Mouse (Mus musculus): Measurements from ENCODE around the gene Olfr330.
"Not testable (repeated sequence)": the region's sequence is repeated elsewhere in the genome, so short reads cannot be mapped to it uniquely, and the experiment has no call there.

DNA sequence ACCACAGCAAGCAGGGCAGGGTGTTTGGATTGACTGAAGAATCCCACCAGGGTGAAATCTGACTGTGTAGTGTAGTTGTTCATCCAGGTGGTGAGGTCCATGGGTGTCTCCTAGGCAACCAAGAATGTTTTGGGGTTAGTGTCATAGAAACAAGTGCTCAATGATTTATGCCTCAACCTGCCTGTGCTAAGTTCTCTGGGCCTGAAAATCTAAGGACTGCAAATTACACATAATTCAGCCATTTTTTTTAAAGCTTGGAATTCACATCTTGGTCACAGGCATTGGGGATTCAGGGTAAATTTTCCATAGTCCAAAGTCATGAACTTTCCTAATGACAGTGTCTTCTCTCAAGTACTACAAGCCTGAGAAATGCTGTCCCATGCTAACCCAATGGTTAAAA is 32.2 kb downstream of the Olfr330 start, which contains the start of gene Olfr331:
- TF ChIP-seq MEF2A (IDR thresholded peaks at IDR 0.05; ENCODE audit: borderline replicate concordance, low read depth, low read length); CTCF (conservative IDR thresholded peaks at IDR 0.05 in 1 of 2, IDR thresholded peaks at IDR 0.05 in 1 of 2; ENCODE audit: low read depth in 2 of 2, low read length in 2 of 2); POLR2AphosphoS2 (IDR thresholded peaks at IDR 0.05; ENCODE audit: low read depth, low read length); ZC3H11A (IDR thresholded peaks at IDR 0.05; ENCODE audit: low read depth, low read length); POLR2A (IDR thresholded peaks at IDR 0.05; ENCODE audit: low read depth, low read length); USF2 (conservative IDR thresholded peaks at IDR 0.05; ENCODE audit: low read depth, low read length); ELF1 (IDR thresholded peaks at IDR 0.05; ENCODE audit: low read depth, low read length); EP300 (IDR thresholded peaks at IDR 0.05; ENCODE audit: low read length): not testable (repeated sequence)

Measured in CH12.LX (cell line).